Mouse (Mus musculus) neural tube, embryonic 13.5 days (tissue): ENCODE measurements around the gene Lhfp. TPM values are rescaled to one million over a fixed set of nuclear protein-coding genes. Genes with fewer than 3 reads are reported as not detected.

Experiments
- ATAC-seq: fragments of 200-750 bp; cut with Nextera tagmentation; 2 replicates; pipeline ENCODE4 v1.8.0; 2017; ENCODE audit warnings: low read depth, mild to moderate bottlenecking, moderate TSS enrichment, moderate library complexity
- H3K27ac ChIP-seq: fragments of 300-500 bp; sonication (generic); replicated peaks from 2 replicates; pipeline ENCODE4 v1.5.1; 2015; ENCODE audit warnings: moderate library complexity, mild to moderate bottlenecking, inconsistent platforms
- H3K27me3 ChIP-seq: fragments of 300-500 bp; sonication (generic); 2 replicates; pipeline ENCODE4 v1.6.1; 2015; ENCODE audit warnings: mild to moderate bottlenecking, inconsistent platforms
- H3K36me3 ChIP-seq: fragments of 300-500 bp; sonication (generic); 2 replicates; pipeline ENCODE4 v1.6.1; 2015; ENCODE audit warnings: mild to moderate bottlenecking, inconsistent platforms
- H3K4me1 ChIP-seq: fragments of 300-500 bp; sonication (generic); replicated peaks from 2 replicates; pipeline ENCODE4 v1.6.1; 2015; ENCODE audit warnings: inconsistent platforms
- H3K4me2 ChIP-seq: fragments of 300-500 bp; sonication (generic); 2 replicates; pipeline ENCODE4 v1.6.1; 2015; ENCODE audit warnings: inconsistent platforms, mild to moderate bottlenecking, moderate library complexity
- H3K4me3 ChIP-seq: fragments of 300-500 bp; sonication (generic); 2 replicates; pipeline ENCODE4 v1.5.1; 2015; ENCODE audit warnings: mild to moderate bottlenecking, inconsistent platforms
- H3K9ac ChIP-seq: fragments of 300-500 bp; sonication (generic); 2 replicates; pipeline ENCODE4 v1.6.1; 2015; ENCODE audit warnings: moderate library complexity, mild to moderate bottlenecking, inconsistent platforms
- H3K9me3 ChIP-seq: fragments of 300-500 bp; sonication (generic); 2 replicates; pipeline ENCODE4 v1.6.1; 2016; ENCODE audit warnings: inconsistent platforms
- WGBS: fragments of 180-500 bp; shearing (Covaris S2); methylation state at CpG from one replicate; pipeline ENCODE4 v1.1.7; 2015; 5-methylcytosine and 5-hydroxymethylcytosine counted together
- polyA plus RNA-seq: library from polyadenylated mRNA; unstranded; fragments of >200 nt; fragmentation: Nextera tagmentation; extraction: Ambion mirVana; gene quantifications from 2 replicates; pipeline ENCODE4 v1.2.1, GENCODE M21; 2015

The Lhfp gene
- polyA plus RNA-seq, 1 experiment from 2014 or later: 62.5 TPM

DNA sequence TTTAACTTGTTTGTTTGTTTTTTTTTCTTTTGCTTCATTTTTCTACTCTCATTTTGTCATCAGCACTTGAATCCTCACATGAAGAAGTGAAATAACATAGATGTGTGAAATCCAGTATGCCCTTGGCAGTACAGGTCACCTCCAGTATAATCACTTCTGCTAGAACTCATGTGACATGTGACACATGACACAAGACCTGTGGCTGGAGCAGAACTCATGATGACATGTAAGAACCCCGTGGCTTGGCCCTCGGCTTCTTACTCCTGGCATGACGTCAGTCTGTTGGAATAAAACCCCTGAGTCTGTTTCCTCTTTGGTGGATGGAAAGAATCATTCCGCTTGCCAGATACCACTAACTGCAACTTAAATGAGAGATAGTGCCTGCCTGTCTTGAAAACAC is 14.0 kb upstream of the Lhfp start:
- Histone ChIP-seq H3K27ac (no peak overlapping the region), H3K36me3 (no peaks in the 10 kb centered on the region), H3K9ac (no peak overlapping the region), H3K27me3 (no peaks in the 10 kb centered on the region), H3K4me2 (no peak overlapping the region), H3K9me3 (no peaks in the 10 kb centered on the region), H3K4me1 (no peaks in the 10 kb centered on the region), H3K4me3 (no peak overlapping the region)
- 90% methylated on average over 4 of the region's 4 CpGs for WGBS
- ATAC-seq: no peak

DNA sequence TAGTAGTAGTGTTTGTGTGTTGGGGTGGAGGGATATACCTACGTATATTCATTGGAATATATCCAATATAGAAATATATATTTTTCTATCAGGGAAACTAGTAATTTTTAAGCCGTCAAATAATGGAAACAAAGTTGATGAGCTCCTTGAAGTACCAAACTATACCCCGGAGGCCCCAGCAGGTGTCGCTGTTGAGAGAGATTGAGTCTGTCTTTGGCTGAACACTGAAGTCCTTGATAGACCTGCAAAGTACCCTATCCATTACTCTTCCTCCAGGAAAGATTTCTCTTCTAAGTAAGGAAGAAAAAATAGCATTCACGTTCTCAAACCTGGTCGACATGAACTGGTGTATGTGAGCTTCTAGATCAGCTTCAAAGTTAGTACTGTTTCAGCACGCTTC is 12.3 kb upstream of the Lhfp start:
- no peaks in the 10 kb centered on the region for H3K9me3 ChIP-seq
- no peaks in the 10 kb centered on the region for H3K4me1 ChIP-seq
- 0 out of 2 replicates have a peak, but pooled peaks have one; percentile 36 for ATAC-seq
- H3K9ac ChIP-seq: no peak overlapping the region
- no peak overlapping the region for H3K4me3 ChIP-seq
- no peaks in the 10 kb centered on the region for H3K36me3 ChIP-seq
- H3K27ac ChIP-seq: no peak overlapping the region
- H3K4me2 ChIP-seq: no peak overlapping the region
- WGBS: 24% methylated on average over 7 of the region's 7 CpGs
- no peaks in the 10 kb centered on the region; the same call in 1 of the 2 replicates for H3K27me3 ChIP-seq

DNA sequence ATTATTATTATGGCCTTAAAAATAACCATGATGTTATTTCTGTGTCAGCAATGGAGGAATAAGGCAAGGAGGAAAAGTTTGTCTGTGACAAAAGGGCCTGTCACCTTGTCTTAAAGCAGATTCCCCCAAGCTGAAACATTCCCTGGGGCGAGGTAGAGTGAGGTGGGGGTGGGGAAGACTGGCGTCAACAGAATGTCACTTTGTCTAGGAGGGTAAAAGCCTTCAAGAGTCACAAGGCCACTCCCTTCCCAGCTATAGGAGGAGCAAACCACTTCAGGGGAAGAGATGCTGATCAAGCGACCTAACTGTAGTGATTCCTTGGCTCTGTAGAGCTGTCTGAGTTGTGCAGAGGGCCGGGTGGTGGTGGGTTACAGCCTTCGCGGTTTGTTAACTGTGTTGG is 9.7 kb upstream of the Lhfp start:
- WGBS: 49% methylated on average over 6 of the region's 6 CpGs
- ATAC-seq: no peak
- H3K27me3 ChIP-seq: no peaks in the 10 kb centered on the region; the same call in 1 of the 2 replicates

DNA sequence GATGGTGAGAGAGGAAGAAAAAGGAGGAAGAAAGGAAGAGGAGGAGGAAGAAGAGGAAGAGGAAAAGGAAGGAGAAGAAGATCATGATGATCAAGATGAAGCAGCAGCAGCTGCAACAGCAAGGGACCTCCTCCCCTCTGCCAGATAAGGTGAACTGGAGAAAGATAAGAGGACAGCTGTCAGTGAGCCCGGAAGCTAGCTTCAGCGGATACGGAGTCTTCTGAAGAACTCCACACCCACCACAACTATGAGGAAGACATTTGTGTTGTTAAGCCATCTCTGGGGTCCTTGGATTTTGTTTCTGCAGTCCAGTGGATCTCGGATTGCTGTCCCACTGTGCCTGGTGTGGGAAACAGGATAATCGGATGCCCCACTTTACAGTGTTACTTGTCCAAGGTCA is 8.9 kb upstream of the Lhfp start:
- no peaks in the 10 kb centered on the region; the same call in 1 of the 2 replicates for H3K27me3 ChIP-seq
- WGBS: 81% methylated on average over 5 of the region's 5 CpGs
- H3K9me3 ChIP-seq: no peaks in the 10 kb centered on the region

More for the DNA sequence above, 9.7 kb upstream of the Lhfp start:
- no peak overlapping the region for H3K9ac ChIP-seq
- H3K4me3 ChIP-seq: no peak overlapping the region
- no peaks in the 10 kb centered on the region for H3K4me1 ChIP-seq
- H3K4me2 ChIP-seq: no peak overlapping the region
- H3K9me3 ChIP-seq: no peaks in the 10 kb centered on the region
- no peak overlapping the region for H3K27ac ChIP-seq
- H3K36me3 ChIP-seq: no peaks in the 10 kb centered on the region

DNA sequence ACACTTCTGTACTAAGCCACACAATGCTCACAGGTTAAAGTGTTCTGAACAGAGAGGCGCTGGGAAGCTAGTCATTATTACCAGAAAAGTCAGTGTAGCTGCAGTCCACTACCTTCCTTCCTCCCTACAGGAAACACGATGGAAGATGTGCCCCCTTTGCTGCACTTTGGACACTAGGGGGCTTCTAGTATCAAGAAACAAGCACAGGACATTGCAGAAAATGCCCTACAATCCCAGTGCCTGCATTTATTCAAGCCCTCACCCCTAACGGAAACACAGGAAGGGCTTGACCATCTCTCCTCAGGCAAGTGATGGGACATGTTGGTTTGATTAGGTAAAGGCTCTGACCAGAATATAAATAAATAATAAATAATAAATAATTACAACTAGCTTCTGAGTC is 7.9 kb upstream of the Lhfp start:
- Histone ChIP-seq H3K9me3 (no peaks in the 10 kb centered on the region), H3K27me3 (no peaks in the 10 kb centered on the region; the same call in 1 of the 2 replicates), H3K4me2 (no peak overlapping the region), H3K9ac (no peak overlapping the region), H3K4me3 (no peak overlapping the region), H3K27ac (no peak overlapping the region), H3K4me1 (no peaks in the 10 kb centered on the region), H3K36me3 (no peaks in the 10 kb centered on the region)
- ATAC-seq: 0 out of 2 replicates have a peak, but pooled peaks have one; percentile 36
- 21% methylated on average over 3 of the region's 3 CpGs for WGBS

More for the DNA sequence above, 8.9 kb upstream of the Lhfp start:
- H3K9ac ChIP-seq: no peak overlapping the region
- no peaks in the 10 kb centered on the region for H3K4me1 ChIP-seq
- H3K4me3 ChIP-seq: no peak overlapping the region
- H3K4me2 ChIP-seq: no peak overlapping the region
- H3K27ac ChIP-seq: no peak overlapping the region
- no peak for ATAC-seq
- no peaks in the 10 kb centered on the region for H3K36me3 ChIP-seq

DNA sequence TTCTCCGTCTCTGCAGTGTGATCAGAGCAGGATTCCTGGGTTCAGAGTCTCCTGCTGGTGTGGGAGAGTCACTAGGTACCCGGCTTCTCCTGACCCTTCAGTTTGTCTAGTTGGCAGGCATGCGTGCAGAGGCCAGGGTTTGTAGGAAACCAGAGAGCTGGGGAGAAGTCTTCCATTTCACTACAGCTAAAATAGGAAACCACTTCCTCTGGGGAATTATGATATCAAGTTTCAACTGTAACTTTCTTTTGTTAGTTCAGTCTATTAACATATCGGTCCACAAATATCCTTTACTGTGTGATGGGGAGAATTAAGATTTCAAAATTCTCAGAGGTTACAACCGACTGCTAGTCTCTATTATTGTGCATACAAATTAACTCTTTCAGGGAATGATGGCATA is 5.3 kb upstream of the Lhfp start:
- 82% methylated on average over 5 of the region's 5 CpGs for WGBS
- H3K4me1 ChIP-seq: peaks cover 2% of the 10 kb centered on the region

DNA sequence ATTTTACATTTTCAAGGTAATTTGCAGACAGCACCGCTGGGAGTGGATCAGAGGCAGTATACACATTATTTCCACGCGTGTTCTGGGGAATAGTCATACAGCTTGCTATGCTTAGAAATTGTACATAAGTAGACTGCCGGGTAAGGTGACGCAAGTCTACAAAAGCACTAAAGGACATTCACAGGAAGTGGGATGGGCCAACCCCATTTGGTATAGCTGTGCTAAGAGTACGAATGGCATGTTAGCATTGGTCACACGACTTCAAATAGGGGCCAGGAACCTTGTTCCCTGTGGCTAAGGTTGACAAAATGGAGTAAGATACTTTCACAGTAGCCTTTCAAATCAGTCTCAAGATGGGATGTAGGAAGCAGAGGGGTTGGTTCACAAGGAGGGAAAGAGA is 4.4 kb upstream of the Lhfp start:
- ATAC-seq: no peak
- no peak overlapping the region for H3K27ac ChIP-seq
- no peak overlapping the region for H3K4me3 ChIP-seq
- no peak overlapping the region for H3K4me2 ChIP-seq
- H3K9me3 ChIP-seq: no peaks in the 10 kb centered on the region
- 81% methylated on average over 7 of the region's 7 CpGs for WGBS
- no peaks in the 10 kb centered on the region for H3K36me3 ChIP-seq
- peaks cover 4% of the 10 kb centered on the region for H3K4me1 ChIP-seq
- no peak overlapping the region for H3K9ac ChIP-seq
- peaks cover 11% of the 10 kb centered on the region; the same call in 1 of the 2 replicates for H3K27me3 ChIP-seq

More for the DNA sequence above, 5.3 kb upstream of the Lhfp start:
- Histone ChIP-seq H3K4me3 (no peak overlapping the region), H3K9me3 (no peaks in the 10 kb centered on the region), H3K27me3 (peaks cover 11% of the 10 kb centered on the region; the same call in 1 of the 2 replicates), H3K4me2 (no peak overlapping the region), H3K9ac (no peak overlapping the region), H3K36me3 (no peaks in the 10 kb centered on the region), H3K27ac (no peak overlapping the region)
- no peak for ATAC-seq

DNA sequence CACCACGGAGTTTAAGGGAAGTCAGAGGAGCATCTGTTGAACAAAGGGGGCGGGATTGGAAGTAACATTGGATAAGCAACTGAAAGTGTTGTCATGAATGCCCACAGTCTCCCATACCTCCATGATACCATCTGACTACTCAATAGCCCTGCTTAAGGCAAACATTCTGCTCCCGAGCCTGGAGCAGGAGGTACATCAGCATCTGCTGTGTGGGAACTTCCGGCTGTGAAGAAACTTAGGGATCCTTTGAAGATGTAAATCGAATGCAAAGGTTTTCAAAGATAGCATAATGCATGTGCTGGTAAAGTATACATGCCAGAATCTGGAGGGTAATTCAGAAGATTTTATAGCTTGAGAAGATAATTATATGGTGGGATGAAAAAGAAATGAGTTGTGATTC is 2.4 kb upstream of the Lhfp start:
- 70% methylated on average over 5 of the region's 5 CpGs for WGBS

DNA sequence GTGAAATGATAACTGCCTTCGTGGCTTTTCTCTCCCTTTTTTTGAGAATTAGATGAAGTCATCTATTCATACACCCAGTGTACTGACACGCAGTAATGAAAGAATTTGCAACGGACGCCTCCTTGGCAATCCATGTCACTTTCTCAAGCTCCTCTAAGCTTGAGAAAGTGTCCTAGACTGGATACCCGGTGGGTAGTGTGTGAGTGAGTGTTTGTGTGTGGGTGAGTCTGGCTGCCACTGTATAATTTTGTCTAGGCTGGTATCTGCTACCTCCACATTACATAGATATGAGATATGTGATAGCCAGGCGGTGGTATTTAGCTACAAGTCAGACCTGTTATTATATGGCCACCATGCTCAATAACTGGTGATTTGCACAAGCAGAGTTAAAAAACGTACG is 1.6 kb upstream of the Lhfp start:
- H3K9me3 ChIP-seq: no peaks in the 10 kb centered on the region
- no peaks in the 10 kb centered on the region for H3K36me3 ChIP-seq
- H3K9ac ChIP-seq: no peak overlapping the region
- H3K4me1 ChIP-seq: peaks cover 30% of the 10 kb centered on the region
- H3K4me2 ChIP-seq: no peak overlapping the region
- peaks cover 18% of the 10 kb centered on the region for H3K27me3 ChIP-seq
- 82% methylated on average over 8 of the region's 8 CpGs for WGBS
- H3K4me3 ChIP-seq: no peak overlapping the region
- no peak for ATAC-seq
- H3K27ac ChIP-seq: no peak overlapping the region

More for the DNA sequence above, 2.4 kb upstream of the Lhfp start:
- peaks cover 18% of the 10 kb centered on the region for H3K27me3 ChIP-seq
- no peak overlapping the region for H3K4me2 ChIP-seq
- no peak overlapping the region for H3K27ac ChIP-seq
- no peak overlapping the region for H3K4me3 ChIP-seq
- H3K4me1 ChIP-seq: peaks cover 23% of the 10 kb centered on the region
- no peaks in the 10 kb centered on the region for H3K9me3 ChIP-seq
- ATAC-seq: no peak
- no peaks in the 10 kb centered on the region for H3K36me3 ChIP-seq
- no peak overlapping the region for H3K9ac ChIP-seq

DNA sequence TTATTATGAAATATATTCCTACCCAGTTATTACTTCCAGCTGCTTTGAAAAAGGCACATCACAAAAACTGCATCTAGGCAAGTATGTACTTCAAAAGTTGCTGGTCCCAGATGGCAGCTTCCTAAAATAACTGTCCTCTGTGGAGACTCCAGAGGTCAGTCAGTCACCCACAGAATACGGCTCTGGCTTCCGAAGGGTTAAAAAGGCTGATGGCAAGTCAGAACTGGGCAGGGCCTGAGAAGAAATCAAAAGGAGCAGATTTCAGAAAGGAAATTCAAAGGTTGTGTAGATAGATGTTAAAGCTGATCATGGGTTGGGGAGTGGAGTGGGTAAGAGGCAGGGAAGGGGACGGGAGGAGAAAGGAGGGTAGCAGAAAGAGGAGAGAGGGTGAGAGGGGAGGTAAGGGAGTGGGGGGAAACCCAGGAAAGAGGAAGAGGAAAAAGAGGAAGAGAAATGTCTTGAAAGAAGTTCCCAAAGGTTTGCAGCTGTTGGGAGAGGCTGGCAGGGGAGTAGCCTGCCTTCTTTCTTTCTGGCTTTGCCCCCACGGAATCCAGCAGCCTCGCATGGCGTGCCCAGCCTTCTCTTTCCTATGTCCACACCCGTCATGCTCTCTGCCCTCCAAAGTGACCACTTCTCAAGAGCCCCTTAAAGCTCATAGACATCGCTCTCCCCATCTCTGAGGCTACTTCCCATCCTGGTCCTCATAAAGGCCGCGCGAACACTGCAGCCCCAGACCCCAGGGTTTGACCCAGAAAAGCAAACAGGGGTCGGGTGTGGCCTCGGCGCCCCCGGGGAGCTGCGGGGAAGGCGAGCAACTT is 526 bp upstream of the Lhfp start:
- no peak; the same call in 1 of the 2 replicates for ATAC-seq
- Histone ChIP-seq H3K4me3 (peak overlapping the region; percentile 74), H3K4me1 (peaks cover 39% of the 10 kb centered on the region), H3K9ac (peak overlapping the region; percentile 84), H3K27me3 (peaks cover 18% of the 10 kb centered on the region), H3K36me3 (no peaks in the 10 kb centered on the region), H3K9me3 (no peaks in the 10 kb centered on the region), H3K27ac (peak overlapping the region; percentile 74), H3K4me2 (peak overlapping the region; percentile 87)
- 8% methylated on average over 17 of the region's 17 CpGs for WGBS

DNA sequence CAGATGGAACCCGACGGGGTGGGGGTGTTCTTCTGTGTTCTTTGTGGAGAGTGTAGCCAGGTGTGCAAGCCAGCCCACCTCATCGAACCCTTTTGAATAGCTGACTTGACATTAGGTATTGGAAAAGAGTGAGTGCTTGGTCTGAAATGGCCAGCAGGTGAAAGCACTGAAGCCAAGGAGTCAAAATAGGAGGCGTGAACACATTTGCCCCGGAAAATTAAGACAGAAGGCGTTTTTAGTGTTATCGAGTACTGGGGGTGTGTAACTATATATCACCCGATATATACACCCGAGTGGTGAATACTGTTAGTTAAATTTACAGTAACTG is 876 bp downstream of the Lhfp start:
- Histone ChIP-seq H3K27me3 (peaks cover 18% of the 10 kb centered on the region), H3K9ac (peak overlapping the region; percentile 84), H3K27ac (peak overlapping the region; percentile 74; the same call in 1 of the 2 replicates), H3K4me3 (peak overlapping the region; percentile 74), H3K9me3 (no peaks in the 10 kb centered on the region), H3K4me1 (peaks cover 44% of the 10 kb centered on the region), H3K36me3 (no peaks in the 10 kb centered on the region), H3K4me2 (peak overlapping the region; percentile 87)
- 17% methylated on average over 9 of the region's 9 CpGs for WGBS
- no peak for ATAC-seq

DNA sequence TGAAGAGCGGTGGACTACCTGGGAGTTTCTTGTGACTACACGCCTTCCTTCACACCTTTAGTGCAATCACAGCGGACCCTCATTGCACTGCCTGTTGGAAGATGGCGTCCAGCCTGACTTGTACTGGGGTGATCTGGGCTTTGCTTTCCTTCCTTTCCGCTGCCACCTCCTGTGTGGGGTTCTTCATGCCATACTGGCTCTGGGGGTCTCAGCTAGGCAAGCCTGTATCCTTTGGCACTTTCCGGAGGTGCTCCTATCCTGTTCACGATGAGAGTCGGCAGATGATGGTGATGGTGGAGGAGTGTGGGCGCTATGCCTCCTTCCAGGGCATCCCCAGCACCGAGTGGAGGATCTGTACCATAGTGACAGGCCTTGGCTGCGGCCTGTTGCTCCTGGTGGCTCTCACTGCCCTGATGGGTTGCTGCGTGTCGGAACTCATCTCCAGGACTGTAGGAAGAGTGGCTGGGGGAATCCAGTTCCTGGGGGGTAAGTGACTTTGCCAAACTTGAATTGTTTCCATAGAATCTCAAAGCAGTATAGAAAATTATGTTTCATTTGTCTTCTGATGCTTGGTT is 2.0 kb downstream of the Lhfp start:
- peak overlapping the region; percentile 74 for H3K4me3 ChIP-seq
- no peak overlapping the region for H3K27ac ChIP-seq
- no peaks in the 10 kb centered on the region for H3K36me3 ChIP-seq
- no peak for ATAC-seq
- H3K4me1 ChIP-seq: peaks cover 44% of the 10 kb centered on the region
- 83% methylated on average over 13 of the region's 13 CpGs for WGBS
- peaks cover 18% of the 10 kb centered on the region for H3K27me3 ChIP-seq
- peak overlapping the region; percentile 84 for H3K9ac ChIP-seq
- no peaks in the 10 kb centered on the region for H3K9me3 ChIP-seq
- H3K4me2 ChIP-seq: peak overlapping the region; percentile 87
